Mouse (Mus musculus) heart, adult 2 months (tissue): ENCODE data around the gene Pkm. TPM values are rescaled to one million over a fixed set of nuclear protein-coding genes. Genes with fewer than 3 reads are reported as not detected.

Experiments
- DNase-seq, 2 experiments: peaks; one replicate each; pipeline ENCODE4 v3.0.0; 2021
- H3K27ac ChIP-seq: fragments of 200-600 bp; 2 replicates; pipeline ENCODE4 v1.8.1; 2022
- H3K27me3 ChIP-seq: fragments of 200-500 bp; 2 replicates; pipeline ENCODE4 v1.6.1; 2012; ENCODE audit warnings: mild to moderate bottlenecking, low read length, inconsistent platforms, mixed read lengths; ENCODE audit not compliant: control insufficient read depth, insufficient read depth
- H3K36me3 ChIP-seq: fragments of 200-500 bp; 2 replicates; pipeline ENCODE4 v1.6.1; 2012; ENCODE audit warnings: low read length, inconsistent platforms; ENCODE audit not compliant: control insufficient read depth, insufficient read depth
- H3K4me1 ChIP-seq: fragments of 200-500 bp; 2 replicates; pipeline ENCODE4 v1.6.1; 2011; ENCODE audit warnings: low read length; ENCODE audit not compliant: control insufficient read depth, insufficient read depth
- H3K4me3 ChIP-seq: fragments of 200-600 bp; 2 replicates; pipeline ENCODE4 v1.8.1; 2022
- H3K79me2 ChIP-seq: fragments of 200-500 bp; replicated peaks from 2 replicates; pipeline ENCODE4 v1.6.1; 2012; ENCODE audit warnings: mild to moderate bottlenecking, inconsistent platforms, low read length, moderate library complexity, mixed read lengths; ENCODE audit not compliant: control insufficient read depth, insufficient read depth
- H3K9ac ChIP-seq: fragments of 200-500 bp; 2 replicates; pipeline ENCODE4 v1.6.1; 2012; ENCODE audit warnings: low read depth, mild to moderate bottlenecking, control low read depth, inconsistent platforms, low read length, mixed read lengths
- CTCF ChIP-seq: fragments of 200-600 bp; IDR thresholded peaks from 2 replicates; pipeline ENCODE4 v1.8.1; 2022; ENCODE audit warnings: antibody characterized with exemption, mild to moderate bottlenecking, moderate library complexity
- EP300 ChIP-seq: fragments of 200-500 bp; IDR thresholded peaks from 2 replicates; pipeline ENCODE4 v1.6.1; 2011; ENCODE audit warnings: low read depth, low read length, control low read depth; ENCODE audit not compliant: insufficient read depth
- POLR2A ChIP-seq: fragments of 200-500 bp; IDR thresholded peaks from 2 replicates; pipeline ENCODE4 v1.6.1; 2011; ENCODE audit warnings: mild to moderate bottlenecking, low read depth, low read length, control low read depth; ENCODE audit not compliant: insufficient read depth
- WGBS: fragments of 180-500 bp; shearing (Covaris S2); methylation state at CpG from one replicate; pipeline ENCODE4 v1.1.7; 2018; 5-methylcytosine and 5-hydroxymethylcytosine counted together
- intact Hi-C: fragments of 180-260 bp; cut with DNase I; formaldehyde crosslinking; loops from one replicate; pipeline ENCODE4 v1.15.1; 2025
- polyA plus RNA-seq: library from polyadenylated mRNA; depleted of rRNA; stranded (reverse); fragments of >200 nt; gene quantifications from 2 replicates; pipeline ENCODE4 v1.2.3, GENCODE M21; 2012
- total RNA-seq, 2 experiments: library from RNA; stranded (reverse); gene quantifications; 2 replicates each; pipeline ENCODE4 v1.2.3; 2021

Gene Pkm
- total and polyA plus RNA-seq, 3 experiments = 1,073 to 1,773 (median 1,081) TPM

DNA sequence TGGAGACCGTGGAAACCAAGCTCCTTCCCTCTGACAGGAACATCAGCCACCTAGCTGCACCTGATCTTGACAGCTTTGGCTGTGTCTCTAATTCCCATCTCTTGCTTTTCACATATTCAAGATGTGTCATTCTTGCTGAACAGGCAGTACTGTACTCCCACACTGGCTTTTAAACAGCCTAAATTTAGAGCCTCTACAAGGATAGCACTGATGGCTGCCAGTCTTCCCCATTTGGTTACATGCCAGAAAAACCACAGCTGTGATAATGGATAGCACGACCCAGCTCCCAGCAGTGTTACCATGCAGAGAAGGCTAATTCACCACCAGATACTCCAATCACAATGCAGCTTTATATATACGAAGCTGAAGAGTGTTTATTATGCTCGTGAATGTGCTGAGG lies 11.1 kb downstream of the Pkm start:
- WGBS = 50% methylated on average over 4 of the region's 4 CpGs
- DNase-seq = peak in 1 of 2 experiments; percentile 40
- Histone ChIP-seq H3K9ac (no peak overlapping the region), H3K4me3 (no peak overlapping the region), H3K79me2 (peaks cover 3% of the 10 kb centered on the region; the same call in 1 of the 2 replicates), H3K4me1 (peaks cover 11% of the 10 kb centered on the region), H3K27ac (peak overlapping the region; percentile 65), H3K36me3 (peaks cover 28% of the 10 kb centered on the region), H3K27me3 (no peaks in the 10 kb centered on the region)
- TF ChIP-seq EP300 (no peak), POLR2A (no peak), CTCF (no peak)
- intact Hi-C loops = no loop called here

- Histone ChIP-seq H3K27me3 (no peaks in the 10 kb centered on the region), H3K36me3 (peaks cover 32% of the 10 kb centered on the region), H3K4me1 (peaks cover 12% of the 10 kb centered on the region), H3K79me2 (peaks cover 3% of the 10 kb centered on the region; the same call in 1 of the 2 replicates), H3K9ac (no peak overlapping the region), H3K4me3 (no peak overlapping the region), H3K27ac (peak overlapping the region; percentile 31)
- WGBS = 59% methylated on average over 6 of the region's 6 CpGs
- intact Hi-C loops = no loop called here
- DNase-seq = no peak
- TF ChIP-seq EP300 (no peak), CTCF (no peak), POLR2A (no peak)
These were observed 11.7 kb downstream of the Pkm start for GRCm38 (mm10) chr9:59667904-59668303.

DNA sequence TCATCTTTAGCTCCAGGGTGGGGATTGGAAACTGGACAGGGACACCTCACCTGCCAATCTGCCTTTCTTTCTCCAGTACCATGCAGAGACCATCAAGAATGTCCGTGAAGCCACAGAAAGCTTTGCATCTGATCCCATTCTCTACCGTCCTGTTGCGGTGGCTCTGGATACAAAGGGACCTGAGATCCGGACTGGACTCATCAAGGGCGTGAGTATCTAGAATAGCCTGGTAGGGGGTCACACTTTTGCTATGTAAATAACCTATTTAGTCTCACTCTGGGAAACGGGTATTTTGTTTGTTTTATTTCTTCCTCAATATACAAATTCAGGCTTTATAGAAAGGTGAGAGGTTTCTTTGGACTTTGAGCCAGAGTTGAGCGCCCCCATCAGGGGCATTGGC lies 12.3 kb downstream of the Pkm start:
- WGBS = 84% methylated on average over 7 of the region's 7 CpGs
- TF ChIP-seq POLR2A (no peak), EP300 (no peak), CTCF (no peak)
- Histone ChIP-seq H3K27me3 (no peaks in the 10 kb centered on the region), H3K36me3 (peaks cover 32% of the 10 kb centered on the region), H3K4me3 (no peak overlapping the region), H3K79me2 (no peaks in the 10 kb centered on the region), H3K4me1 (peaks cover 9% of the 10 kb centered on the region), H3K27ac (no peak overlapping the region), H3K9ac (no peak overlapping the region)
- no peak for DNase-seq
- intact Hi-C loops = no loop called here

- 60% methylated on average over 4 of the region's 4 CpGs for whole genome bisulfite sequencing
- Histone ChIP-seq H3K27me3 (no peaks in the 10 kb centered on the region), H3K4me1 (peaks cover 9% of the 10 kb centered on the region), H3K27ac (no peak overlapping the region), H3K36me3 (peaks cover 26% of the 10 kb centered on the region), H3K9ac (no peak overlapping the region), H3K79me2 (no peaks in the 10 kb centered on the region), H3K4me3 (no peak overlapping the region)
- DNase-seq = no peak
- intact Hi-C loops = no loop called here
- TF ChIP-seq EP300 (no peak), POLR2A (no peak), CTCF (peak; percentile 57)
These were observed 13.0 kb downstream of the Pkm start for GRCm38 (mm10) chr9:59669172-59669571.

GRCm38 (mm10) chr9:59672195-59672894 lies 16.2 kb downstream of the Pkm start:
- H3K9ac ChIP-seq = no peak overlapping the region
- no peaks in the 10 kb centered on the region for H3K27me3 ChIP-seq
- peak; percentile 49 to 74 for DNase-seq
- WGBS = 45% methylated on average over 12 of the region's 12 CpGs
- H3K27ac ChIP-seq = peak overlapping the region; percentile 76
- peaks cover 18% of the 10 kb centered on the region for H3K36me3 ChIP-seq
- TF ChIP-seq CTCF = no peak
- TF ChIP-seq EP300 = peak; percentile 87
- H3K79me2 ChIP-seq = no peaks in the 10 kb centered on the region
- intact Hi-C loops = loop anchor here (2.0 kb wide), 1 partner anchor 16 kb away; the partner anchor contains the start of gene Pkm
- no peak overlapping the region for H3K4me3 ChIP-seq
- H3K4me1 ChIP-seq = peaks cover 6% of the 10 kb centered on the region

DNA sequence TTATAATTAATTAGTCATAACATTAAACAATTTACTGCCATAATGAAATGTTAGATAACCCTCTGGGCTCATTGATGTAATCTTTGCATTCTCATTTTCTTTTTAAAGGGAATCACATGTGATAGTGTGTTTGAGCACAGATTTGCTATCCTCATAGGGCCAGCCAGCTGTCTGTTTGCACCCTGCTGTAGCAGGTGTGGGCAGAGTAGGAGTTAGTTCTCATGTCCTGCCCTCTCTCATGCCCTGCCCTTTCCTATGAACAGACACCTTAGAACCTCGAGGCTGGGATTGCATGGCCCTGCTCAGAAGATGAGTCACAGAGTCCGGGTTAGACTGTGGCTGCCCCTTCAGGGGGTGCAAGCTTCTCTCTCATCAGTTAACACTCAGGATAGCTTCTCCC lies 17.3 kb downstream of the Pkm start:
- intact Hi-C loops = loop anchor here (2.0 kb wide), 1 partner anchor 17 kb away; the partner anchor contains the start of gene Pkm
- Histone ChIP-seq H3K27me3 (no peaks in the 10 kb centered on the region), H3K36me3 (peaks cover 12% of the 10 kb centered on the region), H3K4me3 (no peak overlapping the region), H3K9ac (no peak overlapping the region), H3K79me2 (no peaks in the 10 kb centered on the region), H3K4me1 (peaks cover 6% of the 10 kb centered on the region), H3K27ac (peak overlapping the region; percentile 76)
- no peak for DNase-seq
- TF ChIP-seq EP300 (no peak), POLR2A (no peak), CTCF (no peak)
- 47% methylated on average over 2 of the region's 2 CpGs for WGBS
